Mouse (Mus musculus): ENCODE data around the gene Rsph3a.

DNA sequence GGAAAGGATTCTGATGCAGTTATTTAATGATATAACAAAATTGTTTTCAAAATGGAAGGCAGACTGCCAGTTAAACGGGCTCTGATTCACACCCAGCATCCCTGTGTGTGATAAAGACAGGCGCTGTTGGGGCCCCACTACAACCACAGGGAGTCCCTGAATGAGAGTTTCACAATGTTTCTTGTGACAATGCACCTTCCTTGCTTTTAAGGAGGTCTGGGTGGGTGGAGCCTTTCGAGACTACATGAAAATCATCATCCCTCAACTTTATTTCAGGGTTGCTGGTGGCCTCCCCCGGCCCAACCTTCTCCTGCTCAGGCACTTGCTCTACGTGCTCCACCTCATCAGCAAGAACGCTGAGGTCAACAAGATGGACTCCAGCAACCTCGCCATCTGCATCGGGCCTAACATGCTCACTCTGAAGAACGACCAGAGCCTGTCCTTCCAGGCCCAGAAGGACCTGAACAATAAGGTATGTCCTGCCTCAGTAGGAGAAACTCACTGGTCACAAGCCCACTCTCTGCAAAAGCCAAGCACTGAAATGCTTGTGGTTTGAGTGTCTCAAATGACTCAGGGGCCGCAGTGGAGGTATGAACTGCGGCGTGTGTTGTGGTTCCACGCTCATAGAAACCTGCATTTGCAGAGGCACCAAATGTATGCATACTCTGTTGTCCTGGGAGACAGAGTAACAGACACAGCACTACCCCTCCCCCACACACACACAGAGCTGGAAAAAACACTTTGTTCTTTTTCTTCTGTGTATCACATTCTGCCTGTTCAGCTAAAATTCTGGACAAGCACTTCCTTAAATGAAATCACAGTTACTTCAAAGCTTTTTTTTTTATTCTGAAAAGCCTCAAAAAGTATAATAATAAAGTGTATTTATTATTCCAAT is 14.1 kb upstream of the Rsph3a start:
- TF ChIP-seq POLR2A (IDR thresholded peaks at IDR 0.05; ENCODE audit: borderline replicate concordance, extremely low read depth, insufficient read depth, insufficient read length, poor library complexity, severe bottlenecking), result no peak
- no peak for TF ChIP-seq CTCF (IDR thresholded peaks at IDR 0.05; ENCODE audit: borderline replicate concordance, extremely low read depth, insufficient read depth, insufficient read length)

All from brain, embryonic 14.5 days (tissue).